Mouse (Mus musculus) embryonic facial prominence, embryonic 15.5 days (tissue): ENCODE measurements around the gene Gm17428. TPM values are rescaled to one million over a fixed set of nuclear protein-coding genes. Genes with fewer than 3 reads are reported as not detected.
A peak's percentile ranks its signal among the peaks of the same experiment; 100 is the strongest.
"Not testable (repeated sequence)": the region's sequence is repeated elsewhere in the genome, so short reads cannot be mapped to it uniquely, and the experiment has no call there.

Source experiments
- ATAC-seq: fragments of 200-750 bp; cut with Nextera tagmentation; 2 replicates; pipeline ENCODE4 v1.8.0; 2017; ENCODE audit warnings: low read depth, moderate TSS enrichment; ENCODE audit not compliant: insufficient number of reproducible peaks, low FRiP score, low TSS enrichment
- H3K27ac ChIP-seq: fragments of 300-500 bp; sonication (generic); replicated peaks from 2 replicates; pipeline ENCODE4 v1.5.1; 2015; ENCODE audit warnings: mild to moderate bottlenecking, inconsistent platforms
- H3K27me3 ChIP-seq: fragments of 300-500 bp; sonication (generic); 2 replicates; pipeline ENCODE4 v1.6.1; 2015; ENCODE audit warnings: inconsistent platforms
- H3K36me3 ChIP-seq: fragments of 300-500 bp; sonication (generic); 2 replicates; pipeline ENCODE4 v1.6.1; 2015; ENCODE audit warnings: mild to moderate bottlenecking, inconsistent platforms
- H3K4me1 ChIP-seq: fragments of 300-500 bp; sonication (generic); 2 replicates; pipeline ENCODE4 v1.6.1; 2015; ENCODE audit warnings: inconsistent platforms
- H3K4me2 ChIP-seq: fragments of 300-500 bp; sonication (generic); replicated peaks from 2 replicates; pipeline ENCODE4 v1.6.1; 2015; ENCODE audit warnings: mild to moderate bottlenecking, inconsistent platforms
- H3K4me3 ChIP-seq: fragments of 300-500 bp; sonication (generic); replicated peaks from 2 replicates; pipeline ENCODE4 v1.5.1; 2015; ENCODE audit warnings: mild to moderate bottlenecking, inconsistent platforms
- H3K9ac ChIP-seq: fragments of 300-500 bp; sonication (generic); 2 replicates; pipeline ENCODE4 v1.6.1; 2015; ENCODE audit warnings: inconsistent platforms
- H3K9me3 ChIP-seq: fragments of 300-500 bp; sonication (generic); replicated peaks from 2 replicates; pipeline ENCODE4 v1.6.1; 2016; ENCODE audit warnings: inconsistent platforms
- WGBS: fragments of 180-500 bp; shearing (Covaris S2); methylation state at CpG from one replicate; pipeline ENCODE4 v1.1.7; 2015; 5-methylcytosine and 5-hydroxymethylcytosine counted together
- polyA plus RNA-seq: library from polyadenylated mRNA; unstranded; fragments of >200 nt; fragmentation: Nextera tagmentation; extraction: Ambion mirVana; gene quantifications from 2 replicates; pipeline ENCODE4 v1.2.1, GENCODE M21; 2015

The Gm17428 gene
- polyA plus RNA-seq, 1 experiment from 2014 or later, result not detected

GRCm38 (mm10) chr14:54940176-54940530 lies 36.6 kb upstream of the Gm17428 start:
- Histone ChIP-seq H3K4me3 (no peak overlapping the region), H3K4me2 (no peak overlapping the region), H3K9me3 (no peaks in the 10 kb centered on the region), H3K9ac (no peak overlapping the region), H3K4me1 (peaks cover 13% of the 10 kb centered on the region; the same call in 1 of the 2 replicates), H3K36me3 (no peaks in the 10 kb centered on the region), H3K27me3 (0 out of 2 replicates have a peak, but pooled peaks cover under 1% of the 10 kb centered on the region), H3K27ac (no peak overlapping the region)
- 74% methylated on average over 3 of the region's 3 CpGs for WGBS
- no peak for ATAC-seq

GRCm38 (mm10) chr14:54941024-54941978 lies 35.4 kb upstream of the Gm17428 start:
- Histone ChIP-seq H3K27ac (no peak overlapping the region), H3K36me3 (no peaks in the 10 kb centered on the region), H3K9me3 (no peaks in the 10 kb centered on the region), H3K27me3 (no peaks in the 10 kb centered on the region), H3K4me1 (peaks cover 8% of the 10 kb centered on the region; the same call in 1 of the 2 replicates), H3K9ac (no peak overlapping the region), H3K4me2 (no peak overlapping the region), H3K4me3 (no peak overlapping the region)
- ATAC-seq, result no peak
- 48% methylated on average over 13 of the region's 13 CpGs for WGBS

- WGBS, result 88% methylated on average over 8 of the region's 8 CpGs
- Histone ChIP-seq H3K4me1 (0 out of 2 replicates have a peak, but pooled peaks cover 3% of the 10 kb centered on the region), H3K4me2 (no peak overlapping the region), H3K36me3 (no peaks in the 10 kb centered on the region), H3K4me3 (no peak overlapping the region), H3K9me3 (no peaks in the 10 kb centered on the region), H3K27ac (no peak overlapping the region), H3K9ac (no peak overlapping the region), H3K27me3 (no peaks in the 10 kb centered on the region)
- no peak for ATAC-seq
Measured at GRCm38 (mm10) chr14:54942479-54942878, 34.3 kb upstream of the Gm17428 start.

- H3K4me3 ChIP-seq, result no peak overlapping the region
- no peaks in the 10 kb centered on the region for H3K9me3 ChIP-seq
- no peak for ATAC-seq
- no peaks in the 10 kb centered on the region for H3K27me3 ChIP-seq
- H3K9ac ChIP-seq, result no peak overlapping the region
- no peak overlapping the region for H3K4me2 ChIP-seq
- 0 out of 2 replicates have a peak, but pooled peaks cover 3% of the 10 kb centered on the region for H3K4me1 ChIP-seq
- H3K27ac ChIP-seq, result no peak overlapping the region
- no peaks in the 10 kb centered on the region for H3K36me3 ChIP-seq
- 95% methylated on average over 7 of the region's 7 CpGs for WGBS
Measured at GRCm38 (mm10) chr14:54943971-54944370, 32.8 kb upstream of the Gm17428 start.

- Histone ChIP-seq H3K27me3 (no peaks in the 10 kb centered on the region), H3K4me3 (no peak overlapping the region), H3K9me3 (no peaks in the 10 kb centered on the region), H3K27ac (no peak overlapping the region), H3K36me3 (no peaks in the 10 kb centered on the region), H3K4me1 (0 out of 2 replicates have a peak, but pooled peaks cover 3% of the 10 kb centered on the region), H3K9ac (no peak overlapping the region), H3K4me2 (no peak overlapping the region)
- WGBS, result 79% methylated on average over 2 of the region's 2 CpGs
- ATAC-seq, result no peak
Measured at GRCm38 (mm10) chr14:54944939-54945338, 31.8 kb upstream of the Gm17428 start.

- no peak overlapping the region for H3K9ac ChIP-seq
- H3K27ac ChIP-seq, result no peak overlapping the region
- WGBS, result 79% methylated on average over 19 of the region's 19 CpGs
- no peaks in the 10 kb centered on the region for H3K9me3 ChIP-seq
- no peak overlapping the region for H3K4me2 ChIP-seq
- no peaks in the 10 kb centered on the region for H3K36me3 ChIP-seq
- H3K4me1 ChIP-seq, result 0 out of 2 replicates have a peak, but pooled peaks cover 3% of the 10 kb centered on the region
- ATAC-seq, result peak; percentile 6; the same call in 1 of the 2 replicates
- H3K27me3 ChIP-seq, result no peaks in the 10 kb centered on the region
- no peak overlapping the region for H3K4me3 ChIP-seq
Measured at GRCm38 (mm10) chr14:54945975-54946704, 30.6 kb upstream of the Gm17428 start.

- not testable (repeated sequence) for H3K4me1 ChIP-seq, H3K27ac ChIP-seq, H3K27me3 ChIP-seq, H3K4me3 ChIP-seq, ATAC-seq, H3K36me3 ChIP-seq, H3K4me2 ChIP-seq, H3K9ac ChIP-seq, H3K9me3 ChIP-seq
- 80% methylated on average over 7 of the region's 11 CpGs for WGBS
Measured at GRCm38 (mm10) chr14:54947008-54947407, 29.7 kb upstream of the Gm17428 start.

- WGBS, result 81% methylated on average over 9 of the region's 9 CpGs
Measured at GRCm38 (mm10) chr14:54948781-54949180, 28.0 kb upstream of the Gm17428 start.

GRCm38 (mm10) chr14:54950493-54950892 lies 26.2 kb upstream of the Gm17428 start:
- H3K4me1 ChIP-seq, result no peaks in the 10 kb centered on the region
- H3K27ac ChIP-seq, result no peak overlapping the region
- 63% methylated on average over 12 of the region's 12 CpGs for WGBS
- no peak for ATAC-seq
- H3K4me2 ChIP-seq, result no peak overlapping the region
- no peaks in the 10 kb centered on the region for H3K36me3 ChIP-seq
- no peaks in the 10 kb centered on the region for H3K9me3 ChIP-seq
- H3K27me3 ChIP-seq, result no peaks in the 10 kb centered on the region
- H3K4me3 ChIP-seq, result no peak overlapping the region
- H3K9ac ChIP-seq, result no peak overlapping the region

More at GRCm38 (mm10) chr14:54948781-54949180, 28.0 kb upstream of the Gm17428 start:
- H3K27ac ChIP-seq, result no peak overlapping the region
- no peak overlapping the region for H3K4me2 ChIP-seq
- no peaks in the 10 kb centered on the region for H3K27me3 ChIP-seq
- no peaks in the 10 kb centered on the region for H3K36me3 ChIP-seq
- no peak overlapping the region for H3K4me3 ChIP-seq
- H3K4me1 ChIP-seq, result no peaks in the 10 kb centered on the region
- no peaks in the 10 kb centered on the region for H3K9me3 ChIP-seq
- H3K9ac ChIP-seq, result no peak overlapping the region
- ATAC-seq, result no peak

GRCm38 (mm10) chr14:54951587-54951986 lies 25.1 kb upstream of the Gm17428 start:
- H3K27ac ChIP-seq, result no peak overlapping the region
- H3K4me3 ChIP-seq, result no peak overlapping the region
- H3K36me3 ChIP-seq, result no peaks in the 10 kb centered on the region
- H3K9ac ChIP-seq, result no peak overlapping the region
- H3K9me3 ChIP-seq, result no peaks in the 10 kb centered on the region
- no peaks in the 10 kb centered on the region for H3K4me1 ChIP-seq
- H3K27me3 ChIP-seq, result no peaks in the 10 kb centered on the region
- WGBS, result 92% methylated on average over 6 of the region's 6 CpGs
- no peak overlapping the region for H3K4me2 ChIP-seq
- no peak for ATAC-seq

GRCm38 (mm10) chr14:54953664-54954206 lies 23.0 kb upstream of the Gm17428 start:
- no peaks in the 10 kb centered on the region for H3K36me3 ChIP-seq
- WGBS, result 94% methylated on average over 8 of the region's 8 CpGs
- ATAC-seq, result no peak
- H3K9ac ChIP-seq, result no peak overlapping the region
- H3K4me3 ChIP-seq, result no peak overlapping the region
- H3K9me3 ChIP-seq, result no peaks in the 10 kb centered on the region
- no peaks in the 10 kb centered on the region for H3K4me1 ChIP-seq
- H3K4me2 ChIP-seq, result no peak overlapping the region
- no peak overlapping the region for H3K27ac ChIP-seq
- no peaks in the 10 kb centered on the region for H3K27me3 ChIP-seq
